Mouse (Mus musculus) limb, embryonic 13.5 days (tissue): Measurements from ENCODE around the gene Prkcq. TPM values are rescaled to one million over a fixed set of nuclear protein-coding genes. Genes with fewer than 3 reads are reported as not detected.
"Not testable (repeated sequence)": the region's sequence is repeated elsewhere in the genome, so short reads cannot be mapped to it uniquely, and the experiment has no call there.

Source experiments
- ATAC-seq: fragments of 200-750 bp; cut with Nextera tagmentation; 2 replicates; pipeline ENCODE4 v1.8.0; 2017; ENCODE audit warnings: low read depth, moderate number of reproducible peaks, moderate TSS enrichment; ENCODE audit not compliant: low FRiP score
- H3K27ac ChIP-seq: fragments of 300-500 bp; sonication (generic); 2 replicates; pipeline ENCODE4 v1.5.1; 2015; ENCODE audit warnings: inconsistent platforms, mild to moderate bottlenecking, moderate library complexity
- H3K27me3 ChIP-seq: fragments of 300-500 bp; sonication (generic); 2 replicates; pipeline ENCODE4 v1.6.1; 2015; ENCODE audit warnings: mild to moderate bottlenecking, inconsistent platforms
- H3K36me3 ChIP-seq: fragments of 300-500 bp; sonication (generic); 2 replicates; pipeline ENCODE4 v1.6.1; 2015; ENCODE audit warnings: inconsistent platforms, mild to moderate bottlenecking, moderate library complexity
- H3K4me1 ChIP-seq: fragments of 300-500 bp; sonication (generic); 2 replicates; pipeline ENCODE4 v1.6.1; 2015; ENCODE audit warnings: inconsistent platforms
- H3K4me2 ChIP-seq: fragments of 300-500 bp; sonication (generic); replicated peaks from 2 replicates; pipeline ENCODE4 v1.6.1; 2015; ENCODE audit warnings: inconsistent platforms, mild to moderate bottlenecking, moderate library complexity
- H3K4me3 ChIP-seq: fragments of 300-500 bp; sonication (generic); 2 replicates; pipeline ENCODE4 v1.5.1; 2015; ENCODE audit warnings: moderate library complexity, mild to moderate bottlenecking, inconsistent platforms
- H3K9ac ChIP-seq: fragments of 300-500 bp; sonication (generic); 2 replicates; pipeline ENCODE4 v1.6.1; 2015; ENCODE audit warnings: mild to moderate bottlenecking, inconsistent platforms
- H3K9me3 ChIP-seq: fragments of 300-500 bp; sonication (generic); 2 replicates; pipeline ENCODE4 v1.6.1; 2016; ENCODE audit warnings: inconsistent platforms
- WGBS: fragments of 180-500 bp; shearing (Covaris S2); methylation state at CpG from one replicate; pipeline ENCODE4 v1.1.7; 2015; 5-methylcytosine and 5-hydroxymethylcytosine counted together
- polyA plus RNA-seq: library from polyadenylated mRNA; unstranded; fragments of >200 nt; fragmentation: Nextera tagmentation; extraction: Ambion mirVana; gene quantifications from 2 replicates; pipeline ENCODE4 v1.2.1, GENCODE M21; 2015

The Prkcq gene
- polyA plus RNA-seq, 1 experiment from 2014 or later = 2.1 TPM

DNA sequence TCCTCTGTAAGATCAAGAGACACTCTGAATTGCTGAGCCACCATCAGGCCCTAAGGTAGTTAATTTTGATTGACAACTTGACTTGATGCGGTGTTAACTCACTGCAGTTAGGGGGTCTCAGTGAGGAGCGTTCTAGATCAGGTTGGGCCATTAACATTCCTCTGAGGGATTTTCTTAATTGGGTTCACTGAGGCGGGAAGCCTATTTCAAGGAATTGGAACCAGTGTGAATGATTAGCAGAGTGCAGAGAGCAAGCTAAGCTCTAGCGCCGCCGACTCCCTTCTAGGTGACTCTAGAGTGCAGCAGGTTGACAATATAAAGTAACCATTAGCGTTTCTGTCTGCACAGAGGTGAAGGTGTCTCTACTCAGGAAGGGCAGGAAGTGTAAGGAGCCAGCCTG lies 155.4 kb downstream of the Prkcq start:
- ATAC-seq = no peak
- no peaks in the 10 kb centered on the region for H3K36me3 ChIP-seq
- no peak overlapping the region for H3K9ac ChIP-seq
- H3K4me2 ChIP-seq = no peak overlapping the region
- H3K4me3 ChIP-seq = no peak overlapping the region
- 51% methylated on average over 7 of the region's 7 CpGs for WGBS
- H3K27me3 ChIP-seq = 0 out of 2 replicates have a peak, but pooled peaks cover 4% of the 10 kb centered on the region
- H3K27ac ChIP-seq = no peak overlapping the region
- no peaks in the 10 kb centered on the region for H3K4me1 ChIP-seq
- no peaks in the 10 kb centered on the region for H3K9me3 ChIP-seq

DNA sequence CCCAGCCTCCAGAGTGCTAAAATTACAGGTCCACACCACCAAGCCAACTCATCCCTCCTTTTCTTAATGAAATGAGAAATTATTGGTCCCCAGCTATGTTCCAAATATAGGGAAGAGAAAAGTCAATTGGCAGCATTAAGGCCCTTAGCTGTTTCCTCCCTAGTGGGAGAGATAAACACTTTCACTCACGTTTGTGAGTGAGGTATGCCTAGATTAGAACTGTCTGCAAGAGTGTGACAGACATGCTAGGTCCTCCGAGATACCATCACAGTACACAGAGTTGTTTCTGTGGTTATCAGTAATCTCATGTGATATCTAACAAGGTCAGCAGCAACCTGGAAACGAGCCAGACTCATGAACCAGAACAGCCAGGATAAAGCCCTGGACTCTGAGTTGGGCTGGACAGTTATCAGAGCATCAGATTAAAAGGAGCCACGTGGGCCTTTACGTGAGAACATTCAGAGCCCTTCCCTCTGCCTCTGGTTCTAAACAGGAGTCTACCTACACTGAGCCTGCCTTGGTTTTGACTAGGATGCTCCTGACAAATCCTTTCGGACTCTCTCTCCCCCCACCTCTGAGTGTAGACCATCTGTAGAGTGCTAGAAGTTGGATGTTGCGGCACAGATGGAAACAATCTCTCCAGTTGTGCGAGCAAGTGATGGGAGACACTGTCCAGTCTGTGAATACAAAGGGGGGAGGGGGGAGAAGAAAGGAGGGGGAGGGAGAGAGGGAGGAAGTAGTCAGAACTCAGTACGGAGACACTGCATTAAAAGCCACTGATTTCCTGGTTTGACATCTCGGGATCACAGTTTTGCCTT lies 157.7 kb downstream of the Prkcq start:
- WGBS = 46% methylated on average over 10 of the region's 10 CpGs
- ATAC-seq = no peak
- H3K9ac ChIP-seq = no peak overlapping the region

DNA sequence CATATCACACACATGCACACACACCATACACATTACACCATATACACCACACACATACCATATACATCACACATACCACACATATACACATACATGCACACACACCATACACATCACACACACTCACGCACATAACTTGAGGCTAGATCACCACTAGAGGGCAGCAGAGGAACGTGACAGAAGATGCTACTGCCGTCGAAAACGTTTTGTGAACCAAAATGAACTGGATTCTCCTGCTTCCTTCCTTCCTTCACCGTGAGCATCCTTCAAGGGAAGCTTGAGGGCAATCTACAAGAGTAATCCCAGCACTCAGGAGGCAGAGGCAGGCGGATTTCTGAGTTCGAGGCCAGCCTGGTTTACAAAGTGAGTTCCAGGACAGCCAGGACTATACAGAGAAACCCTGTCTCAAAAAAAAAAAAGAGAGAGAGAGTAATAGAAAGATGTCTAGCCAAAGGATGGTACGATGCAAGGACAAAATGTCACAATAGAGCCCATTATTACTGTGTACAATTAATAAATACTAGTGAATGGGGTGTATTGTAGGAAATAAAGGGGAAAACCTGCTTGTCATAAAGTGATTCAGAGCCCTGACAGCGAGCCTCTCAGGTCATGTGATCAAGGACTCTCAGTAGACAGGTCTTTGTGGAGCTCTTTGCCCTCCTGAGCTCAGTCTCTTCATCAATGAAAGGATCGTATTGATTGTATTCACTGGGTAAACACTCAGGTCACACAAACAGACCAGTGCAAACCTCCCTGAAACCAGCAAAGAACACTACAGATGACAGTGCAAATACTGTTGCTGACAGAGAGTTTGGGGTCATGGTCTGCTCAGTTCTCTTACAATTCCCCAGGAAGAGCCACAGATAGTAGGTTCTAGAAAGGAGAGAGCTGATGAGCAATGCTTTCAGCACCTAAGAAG lies 159.9 kb downstream of the Prkcq start:
- Histone ChIP-seq H3K4me1 (no peaks in the 10 kb centered on the region), H3K27me3 (peaks cover 9% of the 10 kb centered on the region; the same call in 1 of the 2 replicates), H3K4me3 (no peak overlapping the region), H3K9me3 (no peaks in the 10 kb centered on the region), H3K36me3 (no peaks in the 10 kb centered on the region), H3K27ac (no peak overlapping the region), H3K9ac (no peak overlapping the region), H3K4me2 (no peak overlapping the region)
- WGBS = 29% methylated on average over 11 of the region's 11 CpGs
- peak; percentile 71 for ATAC-seq

More for the DNA sequence above, 157.7 kb downstream of the Prkcq start:
- Histone ChIP-seq H3K4me3 (no peak overlapping the region), H3K36me3 (no peaks in the 10 kb centered on the region), H3K4me2 (no peak overlapping the region), H3K4me1 (no peaks in the 10 kb centered on the region), H3K27ac (no peak overlapping the region), H3K9me3 (no peaks in the 10 kb centered on the region), H3K27me3 (peaks cover 9% of the 10 kb centered on the region; the same call in 1 of the 2 replicates)

DNA sequence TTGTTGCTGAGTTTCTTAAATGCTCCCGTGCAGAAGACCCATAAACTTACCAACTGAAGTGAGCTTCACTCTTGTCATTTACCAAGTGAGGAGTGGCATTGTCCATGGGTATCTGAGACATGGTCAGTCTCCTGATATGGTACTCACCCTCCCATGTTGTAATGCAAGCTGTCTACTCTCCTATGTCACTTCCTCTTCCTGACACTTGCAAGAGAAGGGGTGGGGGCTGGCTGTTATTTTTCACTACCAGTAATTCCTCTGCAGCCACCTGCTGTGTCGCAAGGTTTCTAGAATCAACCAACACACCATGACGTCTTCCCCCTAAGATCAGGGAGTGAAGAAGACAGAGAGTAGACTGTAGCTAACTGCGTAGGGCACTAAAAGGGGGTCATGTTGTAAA lies 160.6 kb downstream of the Prkcq start:
- Histone ChIP-seq H3K27me3 (peaks cover 9% of the 10 kb centered on the region; the same call in 1 of the 2 replicates), H3K4me1 (no peaks in the 10 kb centered on the region), H3K27ac (no peak overlapping the region), H3K9ac (no peak overlapping the region), H3K4me3 (no peak overlapping the region), H3K36me3 (no peaks in the 10 kb centered on the region), H3K9me3 (no peaks in the 10 kb centered on the region), H3K4me2 (no peak overlapping the region)
- no peak for ATAC-seq
- 79% methylated on average over 4 of the region's 4 CpGs for WGBS

DNA sequence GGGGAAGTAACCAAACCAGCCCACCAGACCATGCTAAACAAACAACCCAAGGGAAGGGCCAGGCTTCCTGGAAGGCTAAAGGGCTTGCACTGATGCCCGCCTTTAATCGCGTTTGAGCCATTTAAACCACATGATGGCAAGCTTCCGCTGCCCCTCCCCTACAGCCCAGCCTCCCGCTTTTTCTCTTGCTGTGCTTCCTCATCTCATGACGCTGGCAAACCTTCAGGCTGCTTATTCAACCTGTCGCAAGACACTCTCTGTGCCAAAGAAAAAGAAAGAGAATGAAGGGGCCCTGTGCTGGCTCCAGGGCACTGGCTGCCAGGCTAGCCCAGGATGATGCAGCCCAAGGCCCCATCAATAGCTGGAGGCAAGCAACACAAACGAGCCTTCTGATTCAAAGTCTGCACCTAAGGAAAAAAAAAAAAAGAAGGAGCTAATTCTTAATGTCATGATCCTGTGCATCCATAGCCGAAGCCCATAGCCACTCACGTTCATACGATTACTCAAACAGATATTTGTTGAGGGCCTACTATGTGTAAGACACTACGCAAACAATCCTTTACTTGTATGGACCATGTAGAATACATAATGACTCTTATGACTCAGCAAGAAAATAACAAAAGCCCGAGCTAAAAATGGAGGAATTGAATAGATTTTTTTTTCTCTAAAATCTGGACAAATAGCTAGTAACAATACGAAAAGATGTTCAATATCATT lies 161.6 kb downstream of the Prkcq start:
- Histone ChIP-seq H3K27ac (no peak overlapping the region), H3K4me3 (no peak overlapping the region), H3K27me3 (peaks cover 9% of the 10 kb centered on the region; the same call in 1 of the 2 replicates), H3K36me3 (no peaks in the 10 kb centered on the region), H3K4me1 (no peaks in the 10 kb centered on the region), H3K9ac (no peak overlapping the region), H3K9me3 (no peaks in the 10 kb centered on the region), H3K4me2 (no peak overlapping the region)
- 62% methylated on average over 14 of the region's 14 CpGs for WGBS
- ATAC-seq = no peak

DNA sequence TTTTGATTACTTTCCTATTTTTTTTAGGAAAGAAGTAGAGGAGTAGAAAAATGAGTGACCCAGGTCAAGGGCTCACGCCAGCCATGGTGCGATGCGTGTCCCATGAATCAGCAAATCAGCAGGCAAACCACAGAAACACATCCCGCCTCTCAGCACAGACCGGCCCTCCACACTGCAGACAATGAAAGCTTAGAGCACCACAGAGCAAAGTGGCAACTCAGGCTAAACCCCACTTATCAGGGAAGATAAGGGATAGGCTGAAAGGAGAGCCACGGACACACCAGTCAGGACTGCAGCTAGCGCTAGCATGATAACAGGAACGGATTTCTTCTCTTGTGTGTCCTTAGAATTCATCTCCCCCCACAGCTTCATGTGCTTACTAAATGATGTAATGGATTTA lies 164.4 kb downstream of the Prkcq start:
- Histone ChIP-seq H3K27me3 (peaks cover 5% of the 10 kb centered on the region; the same call in 1 of the 2 replicates), H3K9me3 (no peaks in the 10 kb centered on the region), H3K4me1 (peaks cover 9% of the 10 kb centered on the region), H3K27ac (no peak overlapping the region), H3K4me2 (no peak overlapping the region), H3K36me3 (no peaks in the 10 kb centered on the region), H3K9ac (no peak overlapping the region), H3K4me3 (no peak overlapping the region)
- ATAC-seq = no peak
- 71% methylated on average over 8 of the region's 8 CpGs for WGBS

DNA sequence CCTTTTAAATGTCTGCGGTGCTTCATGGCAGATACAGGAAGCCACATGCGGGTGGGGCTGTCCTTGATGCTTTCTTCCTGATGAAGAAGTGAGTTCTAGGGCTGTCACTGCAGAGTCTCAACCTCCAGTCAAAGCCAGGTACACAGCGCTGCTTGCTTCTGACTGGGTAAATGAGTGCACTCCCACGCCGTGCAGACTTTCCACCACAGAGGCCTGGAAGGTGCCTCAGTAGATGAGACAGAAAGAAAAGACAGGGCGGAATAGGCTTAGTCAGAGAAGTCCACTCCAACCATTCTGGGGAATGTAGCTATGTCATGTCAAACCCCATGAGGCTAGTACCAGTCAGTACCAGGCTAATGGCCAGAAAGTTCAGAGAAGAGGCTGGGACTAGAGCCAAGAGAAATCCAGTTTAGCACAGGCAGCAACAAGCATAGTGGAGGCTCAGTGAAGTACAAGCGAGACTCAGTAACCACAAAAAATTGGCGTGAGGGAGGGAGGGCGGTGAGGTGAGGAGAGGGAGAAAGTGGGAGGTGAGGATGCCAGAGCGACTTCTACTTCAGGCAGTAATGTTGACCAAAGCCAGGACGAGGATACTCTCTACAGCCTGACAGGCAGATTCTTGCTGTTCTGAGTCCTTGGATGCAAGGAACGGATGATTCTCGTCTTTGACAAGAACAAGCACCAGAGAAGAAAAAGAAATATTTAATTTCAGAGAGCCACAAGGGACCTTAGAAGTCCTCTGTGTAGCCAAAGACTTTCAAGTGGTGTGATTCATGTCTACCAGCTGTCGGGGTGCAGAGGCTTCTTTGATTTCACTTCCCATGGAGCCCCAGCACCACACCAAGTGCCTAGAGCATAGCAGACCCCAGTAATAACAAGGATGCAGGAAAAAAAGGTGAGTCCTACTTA lies 167.3 kb downstream of the Prkcq start:
- H3K4me3 ChIP-seq = no peak overlapping the region
- H3K36me3 ChIP-seq = no peaks in the 10 kb centered on the region
- no peak overlapping the region for H3K4me2 ChIP-seq
- peaks cover 9% of the 10 kb centered on the region for H3K4me1 ChIP-seq
- no peak overlapping the region for H3K27ac ChIP-seq
- WGBS = 74% methylated on average over 14 of the region's 14 CpGs
- peak; percentile 66 for ATAC-seq
- no peaks in the 10 kb centered on the region for H3K9me3 ChIP-seq
- H3K9ac ChIP-seq = no peak overlapping the region
- H3K27me3 ChIP-seq = no peaks in the 10 kb centered on the region

DNA sequence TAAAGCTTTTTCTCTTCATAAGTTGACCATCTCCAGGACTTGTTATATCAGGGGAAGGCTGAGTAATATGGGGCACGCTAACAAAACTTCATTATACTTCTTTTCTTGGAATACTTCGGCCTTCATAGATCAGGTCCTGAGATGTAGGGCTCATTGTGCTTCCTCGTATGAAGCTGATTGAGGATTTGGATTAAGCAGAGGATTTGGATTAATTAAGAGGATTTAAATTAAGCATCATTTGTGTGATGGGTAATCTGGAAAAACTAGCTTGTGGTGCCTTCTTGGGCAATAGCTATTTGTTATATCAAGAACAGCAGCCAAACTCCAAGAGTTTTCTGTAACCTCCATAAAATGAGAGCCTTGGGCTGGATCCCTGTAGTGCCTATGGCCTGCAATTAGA lies 172.8 kb downstream of the Prkcq start:
- Histone ChIP-seq H3K36me3 (no peaks in the 10 kb centered on the region), H3K9ac (no peak overlapping the region)
- 92% methylated on average over 3 of the region's 3 CpGs for WGBS

DNA sequence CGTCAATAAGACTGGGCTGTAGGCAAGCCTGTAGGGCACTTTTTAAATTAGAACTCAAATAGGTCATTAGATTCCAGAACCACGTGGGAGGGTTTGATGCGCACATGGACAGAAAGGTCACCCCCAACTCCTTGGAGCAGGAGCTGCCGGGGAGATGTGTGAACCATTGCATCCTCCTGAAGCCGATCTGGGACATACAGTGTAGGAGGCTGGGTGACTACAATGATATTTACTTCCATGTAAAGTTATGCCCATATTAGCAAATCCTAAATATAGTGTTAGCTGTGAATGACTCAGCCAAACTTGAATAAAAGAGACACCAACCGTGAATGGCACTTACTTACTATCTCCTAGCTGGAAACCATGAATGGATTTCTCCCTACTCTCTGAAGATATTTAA lies 174.5 kb downstream of the Prkcq start:
- not testable (repeated sequence) for H3K27ac ChIP-seq, H3K4me2 ChIP-seq, H3K4me3 ChIP-seq, ATAC-seq, H3K4me1 ChIP-seq, H3K9ac ChIP-seq, H3K27me3 ChIP-seq, H3K36me3 ChIP-seq, H3K9me3 ChIP-seq
- WGBS = 84% methylated on average over 6 of the region's 6 CpGs

More for the DNA sequence above, 172.8 kb downstream of the Prkcq start:
- Histone ChIP-seq H3K4me3 (no peak overlapping the region), H3K9me3 (no peaks in the 10 kb centered on the region), H3K4me1 (no peaks in the 10 kb centered on the region), H3K27me3 (no peaks in the 10 kb centered on the region), H3K4me2 (no peak overlapping the region), H3K27ac (no peak overlapping the region)
- ATAC-seq = no peak

DNA sequence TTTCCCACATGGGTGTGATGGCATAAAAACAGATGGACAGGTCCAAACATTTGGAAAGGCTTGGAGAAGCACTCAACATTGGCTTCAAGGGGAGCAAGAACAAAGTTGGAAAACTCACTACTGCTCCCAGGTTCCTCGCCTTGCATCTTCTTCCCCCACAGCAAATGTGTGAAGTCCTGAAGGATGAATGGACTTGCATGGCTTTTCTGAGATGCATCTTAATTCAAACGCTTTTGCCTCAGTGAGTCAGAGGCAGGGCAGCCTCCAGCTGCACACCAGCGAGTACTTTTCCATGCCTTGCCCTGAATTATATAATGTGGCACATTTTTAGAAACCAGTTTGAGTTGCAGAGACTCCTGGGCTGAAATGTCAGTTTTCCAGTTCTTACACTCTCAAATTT lies 175.9 kb downstream of the Prkcq start:
- Histone ChIP-seq H3K4me2 (no peak overlapping the region), H3K9ac (no peak overlapping the region), H3K4me3 (no peak overlapping the region), H3K27me3 (no peaks in the 10 kb centered on the region), H3K27ac (no peak overlapping the region), H3K36me3 (no peaks in the 10 kb centered on the region), H3K9me3 (no peaks in the 10 kb centered on the region), H3K4me1 (no peaks in the 10 kb centered on the region)
- no peak for ATAC-seq
- WGBS = 80% methylated on average over 3 of the region's 3 CpGs
